Comparison of ENCODE assay signal across 8 mouse cellular contexts in genomic region chr9:21073044-21073840, GRCm38 (mm10). TPM values are rescaled to one million over a fixed set of nuclear protein-coding genes. Genes with fewer than 3 reads are reported as not detected.
DNase-seq lines count a peak whose midpoint lies in the region; ATAC-seq lines count a peak whose summit lies in the region.

Gm49373 (minus strand) TSS chr9:21073096.
Fdx1l (minus strand) TSS chr9:21073614.

- H3K4me2 ChIP-seq in heart, embryonic 16.5 days (ENCODE audit: low read depth, low read length) = peak within 1 kb of the TSS; percentile 87
- peak within 1 kb of the TSS; percentile 96 for H3K4me2 ChIP-seq in liver, embryonic 15.5 days
- H3K4me2 ChIP-seq in neural tube, embryonic 12.5 days (replicated peaks) = peak within 1 kb of the TSS; percentile 83

- peak; percentile 98 for ATAC-seq in CD4-positive, CD25-positive, alpha-beta regulatory T cell, adult 4 months
- ATAC-seq in heart, embryonic 16.5 days (replicated peaks; ENCODE audit: extremely low read depth, insufficient read depth, low FRiP score) = peak; percentile 93
- ATAC-seq in liver, embryonic 15.5 days (ENCODE audit: insufficient read depth) = peak; percentile 86
- peak; percentile 93 for ATAC-seq in neural tube, embryonic 12.5 days (ENCODE audit: low FRiP score, low read depth)

- peak within 1 kb of the TSS; percentile 71 for H3K4me3 ChIP-seq in forebrain, embryonic 10.5 days
- H3K4me3 ChIP-seq in heart, embryonic 16.5 days (ENCODE audit: low read length) = peak within 1 kb of the TSS; percentile 96
- peak within 1 kb of the TSS; percentile 90 for H3K4me3 ChIP-seq in liver, embryonic 15.5 days (replicated peaks)
- H3K4me3 ChIP-seq in neural tube, embryonic 12.5 days = peak within 1 kb of the TSS; percentile 80

- H3K27me3 ChIP-seq in forebrain, embryonic 10.5 days (ENCODE audit: poor library complexity, severe bottlenecking) = no peaks in the 10 kb centered on the region
- H3K27me3 ChIP-seq in heart, embryonic 16.5 days (ENCODE audit: control insufficient read depth, insufficient read depth, low read length) = no peaks in the 10 kb centered on the region
- H3K27me3 ChIP-seq in liver, embryonic 15.5 days = no peaks in the 10 kb centered on the region
- H3K27me3 ChIP-seq in neural tube, embryonic 12.5 days (replicated peaks) = no peaks in the 10 kb centered on the region

- peak; percentile 68 for DNase-seq in c-Kit-negative CD71-positive TER-119-positive erythroid progenitor cells, embryonic 14.5 days (ENCODE audit: low read depth, low spot score)
- DNase-seq in forebrain, embryonic 10.5 days (ENCODE audit: extremely low spot score, low spot score) = peak; percentile 88
- peak; percentile 95 for DNase-seq in kidney, postnatal 36 days
- DNase-seq in telencephalon, adult 2 months (ENCODE audit: low read depth, low spot score) = peak; percentile 87

- H3K27ac ChIP-seq in forebrain, embryonic 10.5 days = peak within 1 kb of the TSS; percentile 92
- H3K27ac ChIP-seq in heart, embryonic 16.5 days (ENCODE audit: low read length) = peak within 1 kb of the TSS; percentile 68
- H3K27ac ChIP-seq in liver, embryonic 15.5 days (replicated peaks) = peak within 1 kb of the TSS; percentile 60
- 0 out of 2 replicates have a peak within 1 kb of the TSS, but pooled peaks have one; percentile 10 for H3K27ac ChIP-seq in neural tube, embryonic 12.5 days

- H3K4me1 ChIP-seq in forebrain, embryonic 10.5 days = peaks cover 26% of the 10 kb centered on the region
- peaks cover 11% of the 10 kb centered on the region for H3K4me1 ChIP-seq in heart, embryonic 16.5 days (ENCODE audit: control insufficient read depth, insufficient read depth, low read length)
- peaks cover 33% of the 10 kb centered on the region for H3K4me1 ChIP-seq in liver, embryonic 15.5 days (replicated peaks)
- H3K4me1 ChIP-seq in neural tube, embryonic 12.5 days = peaks cover 13% of the 10 kb centered on the region

- 3% methylated on average over 58 of the region's 58 CpGs for WGBS in forebrain, embryonic 10.5 days
- 2% methylated on average over 58 of the region's 58 CpGs for WGBS in heart, embryonic 16.5 days
- 2% methylated on average over 58 of the region's 58 CpGs for WGBS in liver, embryonic 15.5 days (ENCODE audit: insufficient replicate concordance)
- WGBS in neural tube, embryonic 12.5 days = 3% methylated on average over 58 of the region's 58 CpGs

- H3K9ac ChIP-seq in heart, embryonic 16.5 days (ENCODE audit: low read length) = peak within 1 kb of the TSS; percentile 93
- H3K9ac ChIP-seq in liver, embryonic 15.5 days = peak within 1 kb of the TSS; percentile 72
- peak within 1 kb of the TSS; percentile 82 for H3K9ac ChIP-seq in neural tube, embryonic 12.5 days

- no peaks in the 10 kb centered on the region for H3K9me3 ChIP-seq in forebrain, embryonic 10.5 days
- no peaks in the 10 kb centered on the region for H3K9me3 ChIP-seq in heart, embryonic 16.5 days (replicated peaks; ENCODE audit: control insufficient read depth, low read length)
- H3K9me3 ChIP-seq in liver, embryonic 15.5 days (replicated peaks) = no peaks in the 10 kb centered on the region
- no peaks in the 10 kb centered on the region for H3K9me3 ChIP-seq in neural tube, embryonic 12.5 days

- peaks cover 74% of the 10 kb centered on the region for H3K36me3 ChIP-seq in forebrain, embryonic 10.5 days (replicated peaks)
- H3K36me3 ChIP-seq in heart, embryonic 16.5 days (ENCODE audit: control insufficient read depth, insufficient read depth) = peaks cover 32% of the 10 kb centered on the region
- peaks cover 51% of the 10 kb centered on the region for H3K36me3 ChIP-seq in liver, embryonic 15.5 days (replicated peaks)
- H3K36me3 ChIP-seq in neural tube, embryonic 12.5 days = peaks cover 41% of the 10 kb centered on the region

RNA-seq across cellular contexts. Expression of gene Gm49373, which starts in this region (rescaled TPM):
- polyA plus RNA-seq in CD4-positive, CD25-positive, alpha-beta regulatory T cell, adult 4 months (2017; shearing (Covaris generic)) = under 1 TPM in 1 of 2 experiments, not detected in 1; 0.75 TPM
- 0.50 and 0.82 TPM in 2 replicates for polyA plus RNA-seq in forebrain, embryonic 10.5 days (2016; fragmentation: Nextera tagmentation; extraction: Ambion mirVana)
- 0.22 and 0.56 TPM in 2 replicates for polyA plus RNA-seq in heart, embryonic 16.5 days (2015; fragmentation: Nextera tagmentation; extraction: Ambion mirVana)
- 0.18 and 0.50 TPM in 2 replicates for polyA plus RNA-seq in liver, embryonic 15.5 days (2015; fragmentation: Nextera tagmentation; extraction: Ambion mirVana)
- polyA plus RNA-seq in neural tube, embryonic 12.5 days (2016; fragmentation: Nextera tagmentation; extraction: Ambion mirVana) = 0.96 and 1.7 TPM in 2 replicates

RNA-seq across cellular contexts. Expression of gene Fdx1l, which starts in this region (rescaled TPM):
- 10 to 100 TPM; 13.9 to 16.5 TPM for polyA plus RNA-seq in CD4-positive, CD25-positive, alpha-beta regulatory T cell, adult 4 months (2017; shearing (Covaris generic))
- polyA plus RNA-seq in forebrain, embryonic 10.5 days (2016; fragmentation: Nextera tagmentation; extraction: Ambion mirVana) = 60.9 and 61.7 TPM in 2 replicates
- 47.9 and 55.0 TPM in 2 replicates for polyA plus RNA-seq in heart, embryonic 16.5 days (2015; fragmentation: Nextera tagmentation; extraction: Ambion mirVana)
- 29.1 and 31.1 TPM in 2 replicates for polyA plus RNA-seq in liver, embryonic 15.5 days (2015; fragmentation: Nextera tagmentation; extraction: Ambion mirVana)
- polyA plus RNA-seq in neural tube, embryonic 12.5 days (2016; fragmentation: Nextera tagmentation; extraction: Ambion mirVana) = 44.0 and 57.0 TPM in 2 replicates

Comparison
In these comparisons a context has a peak if more than half of its experiments do, and no peak if none do; other contexts are left out.
1. Peak in every context shown above with its lines: DNase-seq, ATAC-seq, H3K4me3 ChIP-seq and H3K27ac ChIP-seq.
2. H3K27ac ChIP-seq: peak in every context shown above with its lines; median percentile 92 in forebrain, embryonic 10.5 days; 68 in heart, embryonic 16.5 days; 60 in liver, embryonic 15.5 days; 10 in neural tube, embryonic 12.5 days.